In the genomic region with DNA sequence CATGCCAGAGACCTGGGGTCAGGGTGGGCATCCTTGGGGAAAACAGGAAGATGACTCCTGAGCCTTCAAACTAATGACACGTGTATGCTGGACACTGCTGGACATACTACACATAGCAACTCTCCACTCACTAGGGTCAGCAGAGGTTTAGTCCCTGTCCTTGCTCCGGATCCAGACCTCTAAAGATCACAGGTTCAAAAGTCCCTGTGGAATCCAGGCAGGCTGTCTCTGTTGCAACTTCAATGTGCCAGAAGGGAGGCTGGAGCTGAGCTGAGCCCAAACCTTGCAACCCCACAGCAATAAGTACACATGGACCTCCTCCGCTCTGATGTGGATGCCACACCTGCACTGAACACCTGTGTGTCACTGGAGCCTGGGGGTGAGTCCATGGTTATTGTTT, we compare ENCODE assay signal across 39 mouse cellular contexts. TPM values are rescaled to one million over a fixed set of nuclear protein-coding genes. Genes with fewer than 3 reads are reported as not detected.
"Had no signal": no experiment of that assay in that cellular context is flagged by ENCODE, and none has a peak within 500 bp of the region (broad histone marks: within the 10 kb centered on the region; RNA-seq: fewer than 3 reads in every experiment).

No protein-coding gene starts in this region.

- ATAC-seq: forebrain, embryonic 13.5 days; forebrain, embryonic 14.5 days; forebrain, embryonic 15.5 days; forebrain, embryonic 16.5 days; forebrain, postnatal 0 days had no signal

- H3K4me1 ChIP-seq: embryonic facial prominence, embryonic 10.5 days; embryonic facial prominence, embryonic 12.5 days; embryonic facial prominence, embryonic 13.5 days; embryonic facial prominence, embryonic 15.5 days; forebrain, embryonic 10.5 days; forebrain, embryonic 12.5 days; forebrain, embryonic 13.5 days; forebrain, embryonic 15.5 days had no signal

- H3K9ac ChIP-seq: embryonic facial prominence, embryonic 12.5 days; embryonic facial prominence, embryonic 13.5 days; embryonic facial prominence, embryonic 15.5 days; forebrain, embryonic 12.5 days; forebrain, embryonic 13.5 days; forebrain, embryonic 15.5 days; forebrain, postnatal 0 days had no signal

- DNase-seq: cerebellum, adult 18-20 months; cerebellum, adult 2 months; cerebellum, adult 8-10 months; cerebellum, adult 9-10 months; cerebellum, adult 9-11 months; cerebellum, postnatal 10 days; cerebellum, postnatal 14 days; cerebellum, postnatal 25 days; cerebellum, postnatal 36 days; embryo, embryonic 11 days; forebrain, postnatal 0 days; gastrocnemius, adult 2 months; gastrocnemius, postnatal 10 days; gastrocnemius, postnatal 14 days; gastrocnemius, postnatal 25 days; gastrocnemius, postnatal 36 days; heart, adult 11 months had no signal

- H3K9me3 ChIP-seq: embryonic facial prominence, embryonic 10.5 days; embryonic facial prominence, embryonic 12.5 days; embryonic facial prominence, embryonic 13.5 days; embryonic facial prominence, embryonic 15.5 days; forebrain, embryonic 10.5 days; forebrain, embryonic 12.5 days; forebrain, embryonic 13.5 days; forebrain, embryonic 15.5 days had no signal

- H3K4me3 ChIP-seq: embryonic facial prominence, embryonic 10.5 days; embryonic facial prominence, embryonic 12.5 days; embryonic facial prominence, embryonic 13.5 days; embryonic facial prominence, embryonic 15.5 days; erythroblast, embryonic 14.5 days; forebrain, embryonic 10.5 days; forebrain, embryonic 12.5 days; forebrain, embryonic 13.5 days; forebrain, embryonic 15.5 days; gastrocnemius, adult 2 months had no signal

- H3K27ac ChIP-seq: embryonic facial prominence, embryonic 10.5 days; embryonic facial prominence, embryonic 12.5 days; embryonic facial prominence, embryonic 13.5 days; embryonic facial prominence, embryonic 15.5 days; forebrain, embryonic 10.5 days; forebrain, embryonic 12.5 days; forebrain, embryonic 13.5 days; forebrain, embryonic 15.5 days; gastrocnemius, adult 2 months had no signal

- H3K36me3 ChIP-seq: embryonic facial prominence, embryonic 10.5 days; embryonic facial prominence, embryonic 12.5 days; embryonic facial prominence, embryonic 13.5 days; embryonic facial prominence, embryonic 15.5 days; forebrain, embryonic 10.5 days; forebrain, embryonic 12.5 days; forebrain, embryonic 15.5 days had no signal

- H3K4me2 ChIP-seq: embryonic facial prominence, embryonic 12.5 days; embryonic facial prominence, embryonic 13.5 days; embryonic facial prominence, embryonic 15.5 days; forebrain, embryonic 12.5 days; forebrain, embryonic 13.5 days; forebrain, embryonic 15.5 days had no signal

- H3K27me3 ChIP-seq: embryonic facial prominence, embryonic 12.5 days; embryonic facial prominence, embryonic 13.5 days; embryonic facial prominence, embryonic 15.5 days; forebrain, embryonic 12.5 days; forebrain, embryonic 13.5 days; forebrain, embryonic 15.5 days had no signal

RNA-seq across cellular contexts. Expression of a gene that starts 22.0 kb away (rescaled TPM):
- total RNA-seq: common myeloid progenitor, adult 5-6 weeks; forebrain, postnatal 0 days; gastrocnemius, adult 18-20 months; gastrocnemius, adult 2 months; gastrocnemius, adult 8-10 months; gastrocnemius, postnatal 10 days; gastrocnemius, postnatal 14 days; gastrocnemius, postnatal 25 days; gastrocnemius, postnatal 36 days; gastrocnemius, postnatal 4 days; granulocyte monocyte progenitor cell, adult 5-6 weeks had no signal
- polyA plus RNA-seq: cerebellum, adult 2 months; cortical plate, adult 2 months; embryonic facial prominence, embryonic 10.5 days; embryonic facial prominence, embryonic 11.5 days; embryonic facial prominence, embryonic 12.5 days; embryonic facial prominence, embryonic 13.5 days; embryonic facial prominence, embryonic 14.5 days; embryonic facial prominence, embryonic 15.5 days; erythroblast, embryonic 14.5 days; forebrain, embryonic 10.5 days; forebrain, embryonic 11.5 days; forebrain, embryonic 12.5 days; forebrain, embryonic 13.5 days; forebrain, embryonic 14.5 days; forebrain, embryonic 15.5 days; forebrain, embryonic 16.5 days; forebrain, postnatal 0 days; frontal cortex, adult 2 months; gonadal fat pad, adult 2 months had no signal
